Mouse (Mus musculus) heart, embryonic 14.5 days (tissue): ENCODE data around the gene B9d1. TPM values are rescaled to one million over a fixed set of nuclear protein-coding genes. Genes with fewer than 3 reads are reported as not detected.

Source experiments
- ATAC-seq: fragments of 200-750 bp; cut with Nextera tagmentation; 2 replicates; pipeline ENCODE4 v1.8.0; 2017; ENCODE audit warnings: low read depth, moderate TSS enrichment; ENCODE audit not compliant: insufficient number of reproducible peaks, insufficient read depth, low FRiP score
- H3K27ac ChIP-seq, 2 experiments: fragments of 200-500 bp in 1 of 2; fragments of 300-500 bp in 1 of 2; sonication (generic) in 1 of 2; replicated peaks in 1 of 2; 2 replicates each; pipeline ENCODE4 v1.5.1; 2012 to 2014; ENCODE audit warnings: low read depth in 2 of 2, low read length in 2 of 2, control low read depth in 1 of 2, mild to moderate bottlenecking in 1 of 2, mixed read lengths in 1 of 2; ENCODE audit not compliant: control insufficient read depth in 1 of 2, insufficient read depth in 1 of 2
- H3K27me3 ChIP-seq: fragments of 300-500 bp; sonication (generic); 2 replicates; pipeline ENCODE4 v1.6.1; 2014; ENCODE audit warnings: mild to moderate bottlenecking, low read length, control low read depth; ENCODE audit not compliant: control insufficient read depth, insufficient read depth
- H3K36me3 ChIP-seq: fragments of 300-500 bp; sonication (generic); 2 replicates; pipeline ENCODE4 v1.6.1; 2014; ENCODE audit warnings: mild to moderate bottlenecking, control low read depth, low read length, mixed read lengths; ENCODE audit not compliant: control insufficient read depth, insufficient read depth
- H3K4me1 ChIP-seq, 2 experiments: fragments of 200-500 bp in 1 of 2; fragments of 300-500 bp in 1 of 2; sonication (generic) in 1 of 2; 2 replicates each; pipeline ENCODE4 v1.6.1; 2012 to 2014; ENCODE audit warnings: low read length in 2 of 2, control low read depth in 1 of 2, mixed read lengths in 1 of 2; ENCODE audit not compliant: control insufficient read depth in 2 of 2, insufficient read depth in 2 of 2
- H3K4me2 ChIP-seq: fragments of 300-500 bp; sonication (generic); 2 replicates; pipeline ENCODE4 v1.6.1; 2014; ENCODE audit warnings: mild to moderate bottlenecking, low read length
- H3K4me3 ChIP-seq, 2 experiments: fragments of 200-500 bp in 1 of 2; fragments of 300-500 bp in 1 of 2; sonication (generic) in 1 of 2; 2 replicates each; pipeline ENCODE4 v1.5.1; 2012 to 2014; ENCODE audit warnings: low read length in 2 of 2, mild to moderate bottlenecking in 2 of 2, control low read depth in 1 of 2, low read depth in 1 of 2, moderate library complexity in 1 of 2; ENCODE audit not compliant: control insufficient read depth in 1 of 2, insufficient read depth in 1 of 2
- H3K9ac ChIP-seq: fragments of 300-500 bp; sonication (generic); 2 replicates; pipeline ENCODE4 v1.6.1; 2014; ENCODE audit warnings: mild to moderate bottlenecking, low read length
- H3K9me3 ChIP-seq: fragments of 300-500 bp; sonication (generic); 2 replicates; pipeline ENCODE4 v1.6.1; 2016; ENCODE audit warnings: low read length, control low read depth; ENCODE audit not compliant: control insufficient read depth
- WGBS: fragments of 180-500 bp; shearing (Covaris S2); extraction: QIAGEN DNeasy Blood & Tissue Kit; methylation state at CpG from one replicate; pipeline ENCODE4 v1.1.7; 2014; 5-methylcytosine and 5-hydroxymethylcytosine counted together
- polyA plus RNA-seq: library from polyadenylated mRNA; unstranded; fragments of >200 nt; fragmentation: Nextera tagmentation; extraction: Ambion mirVana; gene quantifications from 2 replicates; pipeline ENCODE4 v1.2.1, GENCODE M21; 2014

The B9d1 gene
- polyA plus RNA-seq, 1 experiment from 2014 or later: 13.3 TPM

DNA sequence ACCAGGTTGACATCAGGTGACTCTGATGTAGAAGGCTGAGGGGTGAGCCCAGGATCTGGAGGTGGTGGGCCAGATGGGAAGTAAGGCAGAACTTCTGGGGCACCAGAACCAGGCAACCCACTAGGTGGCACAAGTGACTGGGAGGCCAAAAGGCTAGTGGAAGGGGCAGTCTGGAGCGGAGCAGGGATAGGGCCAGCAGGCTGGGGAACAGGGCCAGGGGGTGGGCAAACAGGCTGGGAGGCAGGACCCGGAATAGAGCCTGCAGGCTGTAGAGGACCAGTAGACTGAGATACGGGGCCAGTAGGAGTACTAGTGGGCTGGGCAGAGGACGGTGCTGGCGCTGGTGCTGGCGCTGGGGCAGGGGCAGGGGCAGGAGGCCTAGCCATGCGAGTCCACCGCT, 15.1 kb upstream of the B9d1 start:
- peaks cover 21 to 37% of the 10 kb centered on the region in 2 experiments; a peak in 3 of 4 replicates for H3K4me1 ChIP-seq
- no peak for ATAC-seq
- H3K27me3 ChIP-seq: no peaks in the 10 kb centered on the region
- no peak overlapping the region for H3K4me2 ChIP-seq
- no peak overlapping the region for H3K9ac ChIP-seq
- no peak overlapping the region for H3K27ac ChIP-seq
- no peak overlapping the region for H3K4me3 ChIP-seq
- 91% methylated on average over 8 of the region's 8 CpGs for WGBS
- H3K36me3 ChIP-seq: peaks cover 50% of the 10 kb centered on the region
- H3K9me3 ChIP-seq: no peaks in the 10 kb centered on the region

DNA sequence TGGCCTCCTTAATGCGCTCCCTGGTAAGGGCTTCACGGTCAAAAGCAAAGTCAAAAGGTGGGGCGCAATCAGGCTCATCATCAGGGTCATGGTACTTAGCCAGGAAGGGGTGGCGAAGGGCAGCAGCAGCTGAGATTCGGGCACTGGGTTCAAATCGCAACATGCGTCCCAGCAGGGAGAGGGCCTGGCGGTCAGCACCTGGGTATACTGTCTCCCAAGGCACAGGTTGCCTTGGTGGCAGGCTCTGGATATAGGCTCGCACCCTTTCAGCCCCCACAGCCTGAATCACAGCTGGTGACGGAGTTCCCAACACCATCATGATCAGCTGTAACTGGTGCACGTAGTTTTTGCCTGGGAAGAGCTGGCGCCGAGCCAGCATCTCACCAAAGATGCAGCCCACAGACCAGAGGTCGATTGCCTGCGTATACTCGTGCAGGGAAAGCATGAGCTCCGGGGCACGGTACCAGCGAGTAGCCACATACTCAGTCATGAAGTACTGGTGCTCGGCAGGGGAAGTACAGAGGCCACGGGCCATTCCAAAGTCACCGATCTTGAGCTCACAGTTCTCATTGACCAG, 13.9 kb upstream of the B9d1 start:
- 91% methylated on average over 22 of the region's 22 CpGs for WGBS
- ATAC-seq: no peak
- H3K9ac ChIP-seq: no peak overlapping the region
- peaks cover 50% of the 10 kb centered on the region for H3K36me3 ChIP-seq
- H3K27me3 ChIP-seq: no peaks in the 10 kb centered on the region
- H3K4me1 ChIP-seq: peaks cover 12 to 32% of the 10 kb centered on the region in 2 experiments; a peak in 3 of 4 replicates
- H3K4me3 ChIP-seq: no peak overlapping the region
- H3K27ac ChIP-seq: no peak overlapping the region
- H3K4me2 ChIP-seq: no peak overlapping the region
- no peaks in the 10 kb centered on the region for H3K9me3 ChIP-seq

DNA sequence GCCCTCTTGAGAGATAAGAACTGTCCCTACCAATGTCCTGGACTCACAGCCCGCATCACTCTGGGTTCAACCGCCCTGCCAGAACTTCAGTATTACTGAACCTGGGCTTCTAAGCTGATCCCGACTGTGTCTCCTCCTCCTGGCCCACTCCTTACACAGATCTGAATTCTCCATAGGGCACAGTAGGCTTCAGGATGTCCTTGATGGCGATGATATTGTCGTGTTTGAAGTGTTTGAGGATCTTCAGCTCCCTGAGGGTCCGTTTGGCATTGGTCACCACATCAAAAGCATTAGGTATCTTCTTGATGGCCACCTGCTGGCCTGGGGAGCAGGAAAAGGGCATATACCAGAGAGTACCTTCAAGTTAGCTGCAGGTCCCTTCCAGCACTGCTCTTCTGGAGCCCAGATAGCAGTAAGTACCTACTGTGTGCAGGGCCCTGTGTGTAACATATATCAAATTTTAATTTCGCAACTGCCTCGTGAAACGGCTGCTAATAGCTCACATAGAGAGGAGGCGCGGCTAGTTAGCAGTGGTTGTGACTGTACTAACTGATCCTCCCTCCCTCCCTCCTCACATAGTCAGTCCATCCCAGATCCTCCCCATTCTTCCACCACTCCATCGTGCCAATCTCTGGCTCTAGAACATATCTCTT, 12.1 kb upstream of the B9d1 start:
- Histone ChIP-seq H3K27ac (no peak overlapping the region), H3K4me3 (peak overlapping the region; percentile 66), H3K27me3 (no peaks in the 10 kb centered on the region), H3K4me1 (peaks cover 7 to 20% of the 10 kb centered on the region in 2 experiments; a peak in 3 of 4 replicates), H3K9me3 (no peaks in the 10 kb centered on the region), H3K4me2 (peak overlapping the region; percentile 71), H3K9ac (peak overlapping the region; percentile 84), H3K36me3 (peaks cover 48% of the 10 kb centered on the region)
- no peak for ATAC-seq
- WGBS: 61% methylated on average over 12 of the region's 12 CpGs

DNA sequence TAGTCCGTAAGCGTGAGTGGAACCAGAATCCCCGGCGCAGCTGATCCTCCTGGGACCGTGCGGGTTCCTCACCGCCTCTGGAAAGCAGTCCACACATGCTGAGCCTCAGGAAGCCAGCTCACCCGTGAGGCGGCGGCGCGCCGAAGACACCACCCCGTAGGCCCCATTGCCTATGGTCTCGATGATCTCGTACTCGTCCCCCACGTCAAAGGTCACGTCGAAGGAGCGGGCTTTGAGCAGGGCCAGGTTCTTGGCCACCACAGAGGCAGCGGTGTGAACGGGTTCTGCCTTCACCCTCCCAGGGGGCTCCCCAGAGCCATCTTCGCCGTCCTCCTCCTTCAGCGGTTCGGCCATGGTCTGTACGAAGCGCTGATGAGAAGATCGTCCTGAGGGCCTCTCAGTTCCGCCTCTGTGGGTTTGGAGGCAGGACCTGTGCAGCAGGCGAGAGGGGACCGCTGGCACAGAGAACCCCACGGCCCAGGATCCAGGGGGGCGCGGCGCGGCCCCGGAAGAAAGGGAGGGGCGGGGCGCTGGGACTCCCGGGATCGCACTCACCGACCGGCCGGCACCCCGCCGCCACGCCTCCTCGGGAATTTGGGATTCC, 11.3 kb upstream of the B9d1 start:
- Histone ChIP-seq H3K36me3 (peaks cover 41% of the 10 kb centered on the region), H3K4me1 (peaks cover 5 to 15% of the 10 kb centered on the region in 2 experiments)
- ATAC-seq: peak; percentile 58

DNA sequence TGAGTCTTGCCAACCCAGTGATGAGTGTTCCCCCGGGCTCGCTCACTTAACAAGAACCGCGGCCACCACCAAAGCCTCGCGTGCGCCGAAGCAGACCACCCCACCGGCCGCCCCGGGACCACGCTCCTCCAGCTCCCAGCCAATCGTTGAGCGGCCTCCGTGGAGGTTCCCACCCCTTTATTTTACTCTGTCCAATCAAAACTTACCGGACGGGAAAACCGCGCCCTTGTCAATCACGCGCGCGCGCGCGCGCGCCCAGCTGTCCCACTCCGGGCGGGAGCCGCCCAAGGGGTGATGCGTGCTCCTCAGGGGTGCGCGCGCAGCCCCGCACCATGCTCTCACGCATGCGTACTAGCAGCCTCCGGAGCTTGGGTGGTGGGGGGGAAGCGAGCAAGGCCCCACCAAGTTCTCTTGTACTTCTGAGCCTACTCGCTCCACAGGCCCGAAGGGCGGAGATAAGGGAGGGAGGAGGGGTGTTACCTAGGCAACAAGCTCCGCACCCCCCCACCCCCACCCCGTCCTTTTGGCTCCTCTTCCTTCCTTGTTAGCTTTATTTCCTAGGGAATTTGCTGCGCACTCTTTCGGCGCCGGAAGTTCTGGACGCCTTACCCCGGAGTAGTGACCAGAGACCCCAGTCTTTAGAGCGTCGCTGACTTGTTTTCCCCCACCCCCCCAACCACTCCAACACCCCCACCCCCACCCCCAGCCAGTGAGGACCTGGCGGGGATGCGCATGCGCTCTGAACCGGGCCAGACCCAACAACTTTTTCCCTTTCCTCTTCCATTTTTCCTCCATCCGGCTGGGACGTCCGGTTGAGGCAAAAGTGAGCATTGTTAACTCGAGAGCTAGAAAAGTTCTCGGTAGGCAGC, 10.6 kb upstream of the B9d1 start, which contains the start of gene Mapk7:
Gene Mapk7 (minus strand): TSS at position 278 of the 869 bp plus-strand sequence.
- peaks cover 8 to 15% of the 10 kb centered on the region in 2 experiments for H3K4me1 ChIP-seq
- H3K4me3 ChIP-seq: peak within 1 kb of the TSS; percentile 66
- ATAC-seq: peak; percentile 94
- H3K9me3 ChIP-seq: no peaks in the 10 kb centered on the region
- peak within 1 kb of the TSS; percentile 71 for H3K4me2 ChIP-seq
- peaks cover 33% of the 10 kb centered on the region for H3K36me3 ChIP-seq
- peak within 1 kb of the TSS; percentile 84 for H3K9ac ChIP-seq
- H3K27me3 ChIP-seq: no peaks in the 10 kb centered on the region
- H3K27ac ChIP-seq: peak within 1 kb of the TSS; percentile 85 to 86
- under 1% methylated on average over 61 of the region's 62 CpGs for WGBS

More for the DNA sequence above, 11.3 kb upstream of the B9d1 start:
- Histone ChIP-seq H3K4me2 (peak overlapping the region; percentile 71), H3K9ac (peak overlapping the region; percentile 84), H3K27ac (peak overlapping the region; percentile 59 to 70), H3K4me3 (peak overlapping the region; percentile 66), H3K27me3 (no peaks in the 10 kb centered on the region), H3K9me3 (no peaks in the 10 kb centered on the region)
- WGBS: 1% methylated on average over 38 of the region's 50 CpGs

DNA sequence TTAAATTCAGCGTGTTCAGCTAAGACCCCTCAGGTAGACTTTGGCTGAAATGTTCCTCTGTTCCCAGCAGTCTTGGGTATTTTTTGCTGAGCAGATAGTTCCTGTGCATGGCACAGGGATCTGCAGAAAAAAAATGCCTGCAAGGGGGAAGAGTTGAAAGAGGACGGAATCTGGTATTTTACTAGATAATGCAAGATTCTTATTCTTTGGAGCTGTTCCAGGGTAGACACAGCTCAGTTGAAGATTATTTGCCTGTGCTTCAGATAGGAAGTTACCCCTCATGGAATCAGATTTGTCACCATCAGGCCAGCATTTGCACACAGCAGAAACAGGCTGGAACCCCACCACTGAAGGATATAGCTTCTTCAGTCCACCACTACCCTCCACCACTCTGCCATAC, 9.4 kb upstream of the B9d1 start:
- peaks cover 22% of the 10 kb centered on the region for H3K36me3 ChIP-seq
- H3K9ac ChIP-seq: no peak overlapping the region
- peaks cover 11 to 21% of the 10 kb centered on the region in 2 experiments for H3K4me1 ChIP-seq
- H3K4me2 ChIP-seq: no peak overlapping the region
- no peaks in the 10 kb centered on the region for H3K27me3 ChIP-seq
- ATAC-seq: no peak
- 67% methylated on average over 2 of the region's 2 CpGs for WGBS
- peak overlapping the region in 1 of 2 experiments; percentile 86; a peak in 1 of 4 replicates for H3K27ac ChIP-seq
- H3K4me3 ChIP-seq: no peak overlapping the region
- no peaks in the 10 kb centered on the region for H3K9me3 ChIP-seq

DNA sequence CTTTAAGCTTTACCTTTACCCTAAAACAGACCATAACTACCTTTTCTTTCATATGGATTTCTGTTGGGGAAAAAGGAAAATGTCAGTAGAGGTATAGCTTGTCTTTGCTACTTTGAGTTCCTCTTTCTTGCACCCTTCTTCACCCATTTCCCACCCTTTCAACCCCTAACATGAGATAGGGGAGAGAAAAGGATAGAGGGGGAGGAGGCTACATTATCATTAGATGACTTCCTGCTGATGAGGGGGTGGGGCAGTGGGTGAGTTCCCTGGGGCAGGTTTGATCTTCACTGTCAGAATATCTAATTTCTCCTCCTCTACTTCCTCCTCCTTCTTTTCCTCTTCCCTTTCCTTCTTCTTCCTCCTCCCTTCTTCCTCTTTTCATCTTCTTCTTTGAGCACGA, 7.5 kb upstream of the B9d1 start:
- Histone ChIP-seq H3K27me3 (no peaks in the 10 kb centered on the region), H3K4me2 (no peak overlapping the region), H3K4me1 (peaks cover 11 to 18% of the 10 kb centered on the region in 2 experiments), H3K27ac (no peak overlapping the region), H3K4me3 (no peak overlapping the region), H3K36me3 (peaks cover 3% of the 10 kb centered on the region; the same call in 1 of the 2 replicates), H3K9ac (no peak overlapping the region), H3K9me3 (no peaks in the 10 kb centered on the region)
- ATAC-seq: no peak
- WGBS: 72% methylated on average over 1 of the region's 1 CpGs
